Mouse (Mus musculus): ENCODE data around the gene Ctdsp2. TPM values are rescaled to one million over a fixed set of nuclear protein-coding genes. Genes with fewer than 3 reads are reported as not detected.

The Ctdsp2 gene
- total RNA-seq (2021) = 100 to 1,000 TPM; 102 to 158 TPM
- long read RNA-seq, experiment 1, full-length matches to known transcripts = 8 of 22 reads
- long read RNA-seq, experiment 1, partial matches to known transcripts = 0 of 22 reads
- long read RNA-seq, experiment 1, other reads (novel, unspliced or antisense) = 14 of 22 reads
- long read RNA-seq, experiment 2, full-length matches to known transcripts = 5 of 11 reads
- long read RNA-seq, experiment 2, partial matches to known transcripts = 2 of 11 reads
- long read RNA-seq, experiment 2, other reads (novel, unspliced or antisense) = 4 of 11 reads

DNA sequence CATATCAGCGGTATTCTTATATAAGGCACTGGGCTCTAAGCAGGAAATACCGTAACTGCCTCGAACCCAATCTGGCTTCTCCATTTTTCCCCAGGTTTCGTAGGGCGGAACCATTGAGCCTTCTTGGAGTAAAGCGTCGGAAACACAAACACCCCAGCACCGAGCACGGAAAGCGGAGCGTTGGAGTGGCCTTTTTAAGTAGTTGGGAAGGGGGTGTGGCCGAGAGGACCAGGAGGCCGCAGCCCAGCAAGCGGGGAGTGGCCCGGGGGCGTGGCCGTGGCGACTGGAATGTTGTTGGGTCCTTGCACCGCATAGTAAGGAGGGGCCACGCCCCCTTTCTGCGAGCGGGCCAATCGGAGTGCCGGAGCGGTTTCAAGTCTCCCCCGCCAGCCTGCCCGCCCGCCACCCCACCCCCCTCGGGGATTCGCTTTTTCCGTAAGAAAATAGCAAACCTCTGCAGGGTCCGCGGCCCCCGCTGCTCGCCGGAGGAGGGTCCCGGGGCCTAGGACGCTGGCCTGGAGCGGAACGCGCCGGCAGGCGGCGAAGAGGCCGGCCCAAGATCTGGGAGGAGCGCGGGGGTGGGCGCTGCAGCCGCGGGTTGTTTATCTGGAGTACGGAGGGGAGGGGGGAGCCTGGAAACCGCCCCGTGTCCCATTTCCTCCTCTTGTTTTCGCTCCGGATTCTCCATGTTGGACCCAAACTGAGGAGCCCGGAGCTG lies at the start of gene Ctdsp2:
Gene Ctdsp2, plus strand, starts transcription at position 441 of the 718 bp plus-strand sequence.
- DNase-seq = peak; percentile 100

DNA sequence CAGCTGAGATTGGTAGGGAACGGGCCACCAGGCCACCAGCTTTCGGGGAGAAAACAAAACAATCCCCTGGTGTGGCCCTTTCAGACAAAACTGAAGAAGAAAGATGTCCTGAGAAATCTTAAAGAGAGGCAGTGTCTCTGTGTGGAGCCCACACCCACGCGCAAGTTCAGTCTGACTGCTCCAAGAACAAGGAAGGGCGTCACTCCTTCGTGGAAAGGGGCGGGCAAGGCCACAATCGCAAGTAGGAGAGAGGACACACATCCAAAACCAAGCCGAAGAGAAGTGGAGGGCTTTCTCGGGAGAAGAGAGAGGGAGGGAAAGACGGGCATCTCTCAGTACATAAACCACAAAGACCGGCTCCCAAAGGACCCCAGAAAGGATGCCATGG lies 49.7 kb upstream of the Ctdsp2 start:
- no peak for DNase-seq

DNA sequence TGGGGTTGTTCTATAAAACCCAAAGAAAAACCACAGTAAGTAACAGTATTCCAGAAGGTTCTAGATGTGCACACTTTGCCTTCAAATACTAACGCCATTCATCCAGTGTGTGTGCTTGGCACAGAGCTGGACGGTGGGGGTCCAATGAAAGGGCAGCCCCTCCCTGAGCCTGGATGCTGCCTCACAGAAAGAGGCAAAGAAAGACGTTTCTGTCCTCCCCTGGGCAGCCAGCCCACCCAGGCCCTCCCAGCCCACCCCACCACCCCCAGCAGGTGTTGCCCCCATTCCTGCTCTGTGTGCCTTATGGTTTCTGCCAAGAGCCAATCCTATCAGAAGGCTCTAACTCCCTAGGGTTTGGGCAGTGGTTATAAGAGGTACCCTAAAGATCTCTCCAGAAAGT lies 49.0 kb upstream of the Ctdsp2 start:
- no peak for DNase-seq

DNA sequence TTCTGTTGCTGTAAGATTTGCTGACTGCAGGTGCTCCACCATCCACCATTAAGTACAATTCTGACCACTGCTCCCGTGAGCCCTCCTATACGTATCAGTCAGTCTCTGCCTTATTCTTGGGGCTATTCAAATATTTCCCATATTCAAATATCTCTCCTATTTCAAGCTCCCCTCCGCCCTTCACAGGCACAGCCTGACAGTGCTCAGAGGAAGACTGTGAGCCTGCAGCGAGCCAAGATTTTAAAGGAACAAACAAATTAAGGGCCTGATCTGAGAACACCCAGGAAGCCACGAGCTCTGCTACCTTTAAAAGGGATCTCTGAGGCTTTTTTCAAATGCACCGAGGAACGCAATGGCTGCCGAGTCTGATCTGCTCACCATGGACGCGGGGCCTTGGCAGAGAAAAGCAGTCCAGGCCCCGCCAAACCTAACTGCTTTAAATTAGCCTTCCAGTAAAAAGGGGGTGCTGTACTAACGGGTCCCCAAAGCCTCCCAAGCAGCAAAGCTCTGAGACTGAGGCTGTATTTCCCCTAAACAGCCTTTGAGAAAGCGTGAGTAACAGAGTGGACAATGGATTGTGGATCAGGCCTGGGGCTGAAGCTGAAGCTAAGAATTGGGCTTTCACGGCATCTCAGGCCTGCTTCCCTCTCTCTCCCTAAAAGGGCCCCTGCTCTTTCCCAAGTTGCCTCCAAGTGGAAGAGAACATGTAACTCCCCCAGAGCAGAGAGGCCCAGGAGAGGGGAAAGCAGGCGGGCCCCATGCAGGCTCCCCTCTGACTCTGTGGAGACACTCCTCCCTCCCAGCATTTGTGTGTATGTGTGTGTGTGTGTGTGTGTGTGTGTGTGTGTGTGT lies 48.0 kb upstream of the Ctdsp2 start:
- no peak for DNase-seq

DNA sequence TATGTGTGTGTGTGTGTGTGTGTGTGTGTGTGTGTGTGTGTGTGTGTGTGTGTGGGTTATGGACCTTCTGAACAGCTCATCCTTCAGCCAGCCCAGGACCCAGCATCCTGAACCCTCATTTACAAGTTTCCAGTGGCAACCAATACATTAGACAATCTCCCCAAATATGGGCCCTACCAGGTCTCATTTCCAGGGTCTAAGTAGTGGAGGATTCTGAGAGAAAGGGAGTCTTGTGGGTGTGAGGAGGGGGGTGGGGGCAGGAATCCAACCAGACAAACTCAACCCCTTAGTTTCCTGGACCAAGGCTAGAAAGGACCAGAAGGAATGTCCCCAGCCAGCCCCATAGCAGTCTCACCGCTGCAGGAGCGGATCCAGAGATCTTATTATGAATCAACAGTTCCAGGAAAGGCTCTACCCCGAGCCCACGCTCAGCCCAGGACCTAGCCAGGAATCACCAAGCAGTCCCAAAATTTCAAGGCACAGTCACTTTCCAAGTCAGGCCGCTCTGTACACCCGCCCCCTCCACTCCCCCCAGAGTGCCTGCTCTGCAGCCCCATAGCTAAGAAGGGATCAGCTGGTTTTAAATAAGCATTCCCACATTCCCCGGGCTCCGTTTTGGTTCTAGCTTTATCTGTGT lies 47.3 kb upstream of the Ctdsp2 start:
- no peak for DNase-seq

DNA sequence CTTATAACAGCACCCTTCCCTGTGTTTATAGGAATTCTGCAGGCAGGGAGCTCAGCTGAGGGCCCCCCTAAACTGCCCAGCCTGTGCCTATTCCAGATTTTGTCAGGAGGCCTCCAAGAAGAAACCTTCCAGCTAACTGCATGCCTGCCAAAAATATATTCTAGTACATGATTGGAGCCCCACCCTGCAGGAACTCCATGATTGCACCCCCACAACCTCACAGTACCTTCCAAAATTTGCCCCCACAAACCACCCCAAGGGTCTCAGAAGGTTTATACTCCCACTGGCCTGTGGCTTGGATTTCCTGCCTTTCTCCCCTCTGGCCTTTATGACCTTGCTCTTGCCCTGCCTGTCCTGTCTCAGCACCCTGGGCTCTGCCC lies 46.8 kb upstream of the Ctdsp2 start:
- DNase-seq = no peak

DNA sequence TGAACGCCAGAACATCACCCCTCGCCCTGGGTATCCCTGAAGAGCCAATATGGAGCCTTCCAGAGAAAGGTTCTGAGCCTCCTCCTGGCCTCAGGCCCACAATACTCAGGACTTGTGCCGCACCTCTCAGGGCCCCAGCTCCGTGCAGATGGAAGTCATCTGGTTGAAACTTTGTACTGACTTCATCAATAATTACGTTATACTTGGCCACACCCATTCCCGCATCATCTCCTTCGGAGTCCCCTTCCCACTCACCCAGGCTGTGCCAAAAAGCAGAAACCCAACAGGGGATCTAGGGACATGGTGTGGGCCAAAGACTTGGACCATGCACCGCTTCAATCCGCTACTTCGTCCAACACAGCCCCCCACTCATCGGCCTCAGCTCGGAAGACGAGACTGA lies 44.0 kb upstream of the Ctdsp2 start:
- no peak for DNase-seq

DNA sequence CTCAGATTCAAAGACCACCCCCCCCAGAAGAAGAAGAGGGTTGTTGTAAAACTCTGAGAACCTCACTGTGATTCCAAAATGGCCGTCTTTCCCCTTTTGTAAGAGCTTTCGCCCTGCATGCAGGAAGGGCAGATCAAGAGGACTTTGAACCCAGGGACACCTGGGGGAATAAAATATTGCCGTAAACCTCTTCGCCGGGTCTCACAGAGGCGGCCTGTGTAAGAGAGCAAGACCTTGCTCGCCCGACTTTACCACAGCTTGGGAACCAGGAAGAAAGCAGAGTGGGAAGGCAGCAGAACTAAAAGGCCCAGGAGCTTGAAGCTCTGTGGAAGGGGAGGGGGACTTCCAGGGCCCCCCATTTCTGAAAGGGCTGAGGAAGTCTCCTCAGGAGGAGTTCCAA lies 43.4 kb upstream of the Ctdsp2 start:
- no peak for DNase-seq

DNA sequence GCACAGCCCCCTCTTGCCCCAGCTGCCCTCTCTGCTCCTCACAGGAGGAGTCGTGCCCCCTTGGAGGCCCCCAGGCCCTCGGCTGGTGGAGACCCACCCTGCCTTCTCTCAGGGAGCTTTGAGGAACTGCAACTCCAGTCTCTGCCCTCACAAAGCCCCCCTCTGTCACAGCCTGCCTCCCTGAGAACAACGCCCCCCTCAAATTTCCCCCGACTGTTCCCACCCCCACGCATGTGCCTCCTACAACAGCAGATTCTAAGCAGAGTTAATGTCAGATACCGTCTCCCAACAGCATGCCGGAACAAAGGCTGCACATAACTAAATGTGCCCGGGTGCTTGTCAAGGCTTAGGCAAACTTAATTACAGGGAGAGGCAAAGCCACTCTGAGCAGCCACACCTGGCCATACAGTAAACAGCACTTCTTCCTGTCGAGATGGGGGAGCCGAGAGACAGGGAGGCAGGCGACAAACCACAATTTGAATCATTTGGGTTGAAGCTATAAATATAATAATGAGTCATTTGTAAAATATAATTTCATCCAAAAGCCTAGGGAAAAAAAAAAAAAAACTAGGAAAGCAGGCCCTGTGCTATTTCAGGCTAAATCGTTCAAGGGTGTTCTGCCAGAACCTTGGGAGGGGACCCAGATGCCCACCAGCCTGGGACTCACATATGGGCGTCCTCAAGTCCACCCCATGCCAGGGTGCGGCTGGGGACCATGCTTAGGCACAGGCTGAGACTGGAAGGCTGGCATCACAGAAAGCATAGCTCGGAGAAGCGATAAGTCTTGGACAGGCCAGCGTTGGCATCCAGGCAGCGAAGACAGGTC lies 42.7 kb upstream of the Ctdsp2 start:
- no peak for DNase-seq

DNA sequence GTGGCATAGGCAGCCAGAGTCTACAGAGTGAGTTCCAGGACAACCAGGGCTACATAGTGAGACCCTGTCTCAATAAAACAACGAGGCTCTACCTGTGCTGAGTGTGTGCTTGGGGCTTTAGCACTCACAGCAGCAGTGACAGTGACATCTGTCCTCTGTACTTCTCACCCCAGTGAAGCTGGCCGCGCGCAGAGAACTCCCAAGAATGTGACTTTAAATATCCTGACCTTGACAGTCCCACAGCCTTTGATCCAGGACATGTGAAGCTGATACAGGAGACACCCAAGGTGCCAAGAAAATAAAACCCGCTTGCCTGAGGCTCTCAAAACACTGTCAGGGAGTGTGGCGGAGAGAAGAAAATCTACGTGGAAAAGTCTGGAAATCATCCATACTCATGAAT lies 37.6 kb upstream of the Ctdsp2 start:
- DNase-seq = no peak

DNA sequence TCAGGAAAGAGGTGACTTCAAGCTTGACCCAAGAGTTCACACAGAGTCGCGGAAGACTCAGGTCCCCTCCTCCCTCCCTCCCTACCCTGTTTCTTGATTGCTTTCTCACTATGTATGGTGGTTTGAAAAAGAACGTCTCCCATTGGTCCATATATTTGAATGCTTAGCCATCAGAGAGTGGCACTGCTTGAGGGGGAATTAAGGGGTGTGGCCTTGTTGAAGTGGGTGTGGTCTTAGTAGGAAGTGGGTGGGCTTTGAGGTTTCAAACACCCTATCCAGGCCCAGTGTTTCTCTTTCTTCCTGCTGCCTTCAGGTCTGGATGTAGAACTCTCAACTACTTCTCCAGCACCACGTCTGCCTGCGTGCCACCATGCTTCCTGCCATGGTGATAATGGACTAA lies 33.0 kb upstream of the Ctdsp2 start:
- DNase-seq = no peak

DNA sequence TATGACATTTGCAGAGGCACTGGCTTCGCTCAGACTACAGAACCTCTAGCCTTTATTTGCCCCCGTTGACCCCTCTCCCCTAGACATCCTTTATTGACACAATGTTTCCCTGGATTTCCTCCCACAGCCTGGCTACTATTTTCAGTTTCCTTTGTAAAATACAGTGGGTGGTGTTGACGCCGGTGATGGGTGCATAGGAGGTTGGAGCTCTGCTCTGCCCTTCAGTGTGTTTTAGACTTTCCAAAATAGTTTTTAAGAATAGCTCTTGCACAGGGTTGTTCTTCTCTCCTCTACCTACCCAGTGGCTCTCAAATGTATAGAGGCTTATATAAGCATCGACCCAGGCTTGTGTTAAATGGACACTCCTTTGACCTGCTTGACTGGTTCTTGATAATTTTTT lies 28.7 kb upstream of the Ctdsp2 start:
- DNase-seq = no peak

DNA sequence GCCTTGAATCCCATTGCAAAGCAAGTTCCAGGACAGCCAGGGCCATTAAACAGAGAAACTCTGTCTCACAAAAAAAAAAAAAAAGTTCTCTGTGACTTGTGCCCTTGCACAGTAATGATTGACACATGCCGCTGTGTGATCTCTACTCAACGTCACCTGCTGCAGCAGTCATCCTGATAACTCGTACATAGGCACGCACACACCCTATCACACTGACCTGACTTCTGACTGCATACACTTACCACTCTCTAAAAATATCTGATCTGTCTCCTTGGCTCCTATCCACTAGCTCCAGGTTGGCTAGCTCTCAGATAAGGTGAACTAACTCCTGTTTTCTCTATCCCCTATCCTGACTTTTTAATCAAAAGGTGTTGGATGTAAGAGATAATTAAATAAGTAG lies 27.9 kb upstream of the Ctdsp2 start:
- DNase-seq = no peak

DNA sequence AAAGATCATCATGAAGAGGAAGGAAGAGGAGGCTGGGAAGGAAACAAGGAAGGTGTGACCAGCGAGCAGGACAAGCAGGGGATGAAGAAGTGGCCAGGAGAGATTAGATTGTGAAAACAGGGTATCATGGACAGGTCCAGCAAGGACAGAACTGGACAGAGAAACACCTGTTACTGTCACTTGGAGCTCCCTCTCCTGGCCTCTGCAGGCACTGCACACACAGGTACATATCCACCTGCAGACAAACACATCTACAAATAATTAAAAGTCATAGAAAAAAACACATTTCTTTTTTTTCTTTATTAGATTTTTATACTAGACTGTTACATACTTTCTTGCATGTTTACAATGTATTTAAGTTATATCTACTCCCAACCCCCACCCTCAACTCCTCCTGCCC lies 26.1 kb upstream of the Ctdsp2 start:
- DNase-seq = no peak

DNA sequence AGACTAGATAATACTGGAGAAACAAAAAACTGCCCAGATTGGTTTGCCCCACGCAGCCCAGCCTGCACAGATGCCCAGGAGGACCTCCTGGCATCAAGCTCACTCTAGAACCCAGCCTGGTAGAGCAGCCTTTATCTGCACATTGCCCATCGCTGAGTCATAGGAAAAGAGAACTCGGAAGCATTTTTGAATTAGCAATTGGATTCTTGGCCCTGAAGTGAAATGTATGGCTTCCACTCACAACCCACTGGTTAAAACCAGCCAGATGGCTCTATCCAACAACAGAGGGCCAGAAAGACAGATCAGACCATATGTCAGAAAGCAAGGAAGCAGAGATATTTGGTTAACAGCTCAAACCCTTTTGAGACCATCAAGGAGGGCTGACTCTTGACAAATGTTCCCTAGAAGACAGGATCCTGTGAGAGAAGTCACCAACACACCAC lies 25.5 kb upstream of the Ctdsp2 start:
- no peak for DNase-seq

DNA sequence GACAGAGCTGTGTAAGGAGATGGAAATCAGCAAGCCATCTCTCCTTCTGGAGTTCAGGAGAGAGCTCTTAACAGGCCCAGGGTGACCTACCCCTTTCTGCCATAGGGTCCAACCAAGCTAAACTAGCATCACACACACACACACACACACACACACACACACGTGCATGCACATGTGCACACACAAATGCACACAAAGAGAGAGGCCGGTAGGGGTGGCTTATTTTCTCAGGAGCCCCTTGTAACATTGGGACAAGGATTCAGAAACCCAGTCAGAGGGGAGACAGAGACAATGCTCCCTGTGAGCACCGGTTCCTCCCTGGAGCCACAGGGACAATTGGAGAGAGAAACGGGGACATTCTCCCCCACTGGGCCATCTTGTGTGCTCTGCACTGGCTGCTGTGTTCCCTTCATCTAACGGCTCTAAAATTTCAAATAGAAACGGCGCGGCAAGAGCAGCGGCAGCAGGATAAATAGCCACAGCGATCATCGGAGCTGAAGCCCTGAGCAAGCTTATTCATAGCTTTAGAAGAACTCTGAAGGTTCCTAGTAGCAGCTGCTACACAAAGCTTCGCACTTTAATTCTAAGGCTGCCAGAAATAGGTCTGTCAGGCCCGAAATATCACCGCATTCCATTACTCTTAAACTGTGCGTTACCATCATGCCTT lies 21.7 kb upstream of the Ctdsp2 start:
- DNase-seq = no peak

DNA sequence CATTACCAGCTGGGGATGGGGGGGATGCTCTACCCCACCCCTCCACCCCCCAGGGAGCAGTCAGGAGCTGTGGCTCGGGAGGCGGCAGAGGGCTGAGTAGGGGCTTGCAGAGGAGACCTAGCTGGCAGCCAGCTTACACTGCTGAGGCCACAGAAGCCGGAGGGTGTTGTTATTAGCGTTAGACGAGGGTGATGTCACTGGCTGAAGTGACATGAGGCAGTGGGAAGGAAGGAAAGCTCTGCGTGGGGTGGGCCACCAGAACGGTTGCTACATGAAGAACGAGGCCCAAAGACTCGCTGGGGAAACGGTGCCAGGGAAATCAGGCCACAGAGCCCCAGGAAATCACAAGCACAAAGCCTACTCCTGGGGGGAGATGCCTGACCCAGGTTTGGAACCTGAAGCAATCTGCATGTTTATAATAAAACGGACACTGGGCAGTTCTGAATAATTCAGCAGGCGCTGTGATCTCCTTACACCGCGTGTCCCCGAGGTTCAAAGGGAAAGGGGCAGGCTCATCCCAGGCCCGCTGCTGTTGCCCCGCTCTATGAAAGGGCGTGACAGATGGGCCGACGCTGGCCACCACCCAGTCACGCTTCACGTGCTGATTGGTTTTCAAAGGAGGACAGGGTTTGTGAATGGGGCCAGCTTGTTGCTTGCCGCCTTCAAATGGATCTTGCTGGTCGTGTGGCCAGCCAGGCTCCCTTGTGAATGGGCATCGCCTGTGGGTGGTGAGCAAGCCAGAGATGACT lies 21.0 kb upstream of the Ctdsp2 start:
- peak; percentile 76 to 77 for DNase-seq

DNA sequence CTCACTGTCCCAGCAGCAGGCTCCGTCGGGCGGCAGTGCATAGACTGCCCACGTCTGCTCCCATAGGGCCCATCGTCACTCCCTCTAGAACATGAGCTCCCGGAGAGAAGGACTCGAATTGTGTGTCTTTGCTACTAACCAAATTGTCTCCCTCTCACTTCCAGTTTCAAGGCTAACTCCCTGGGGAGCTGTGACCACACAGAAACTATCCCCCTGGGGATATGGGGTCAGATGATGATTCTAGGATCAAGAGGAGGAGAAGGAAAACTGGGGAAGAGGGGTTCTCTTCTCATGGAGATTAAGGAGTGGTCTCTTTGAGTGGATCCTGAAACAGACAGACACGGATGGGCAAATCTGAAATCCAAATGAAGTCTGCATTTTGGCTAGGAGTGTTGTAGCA lies 18.0 kb upstream of the Ctdsp2 start:
- DNase-seq = no peak

DNA sequence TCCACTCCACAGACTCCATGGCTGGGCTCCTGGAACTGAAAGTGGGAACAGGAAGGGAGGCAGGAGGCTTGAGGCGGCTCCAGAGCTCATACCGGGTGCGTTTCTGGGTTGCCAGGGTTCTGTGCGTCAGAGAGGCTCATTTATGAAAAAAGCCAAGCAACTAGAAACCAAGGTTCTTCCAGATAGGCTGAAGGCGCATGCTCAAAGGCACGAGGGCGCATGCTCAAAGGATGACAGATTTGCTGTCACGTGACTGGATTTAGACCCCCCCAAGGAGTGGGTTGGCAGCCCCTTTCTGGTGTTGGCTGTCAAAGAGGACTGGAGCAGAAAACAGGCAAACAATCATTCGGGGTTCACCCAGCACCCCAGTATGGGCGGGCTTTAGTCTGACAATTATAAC lies 16.8 kb upstream of the Ctdsp2 start:
- peak; percentile 69 to 70 for DNase-seq

DNA sequence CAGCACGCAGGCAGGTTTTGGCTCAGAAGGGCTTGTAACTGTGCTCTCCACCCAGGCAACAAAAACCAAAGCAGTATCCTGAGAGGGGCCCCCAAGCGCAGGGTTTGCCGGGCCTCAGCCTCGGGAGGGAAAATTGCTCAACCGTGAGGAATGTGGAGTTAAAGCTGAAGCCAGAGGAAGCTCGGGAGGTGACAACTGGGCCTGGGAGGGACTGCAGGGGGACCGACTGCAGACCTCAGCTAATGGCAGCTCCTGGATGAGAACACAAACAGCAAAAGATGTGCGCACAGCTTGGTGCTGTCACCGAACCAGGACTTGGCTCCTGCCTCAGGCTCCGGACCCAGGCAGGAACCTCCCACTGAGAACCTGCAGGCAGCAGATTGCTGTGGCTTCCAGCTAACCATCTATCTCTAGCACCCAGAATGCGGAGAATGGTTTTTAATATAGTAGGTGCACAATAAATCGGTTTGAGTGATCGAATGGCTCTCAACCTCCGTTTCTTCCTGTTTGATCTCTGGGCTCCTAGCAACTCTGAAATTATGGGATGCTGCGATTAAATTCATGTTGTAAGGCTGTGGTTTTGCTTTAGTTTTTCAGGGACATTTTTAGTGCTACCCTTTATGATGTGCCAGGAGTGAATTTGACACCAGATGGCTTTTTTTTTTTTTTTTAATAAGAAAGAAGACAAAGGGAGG lies 16.1 kb upstream of the Ctdsp2 start:
- peak; percentile 66 to 70 for DNase-seq
